Mouse (Mus musculus) neural tube, embryonic 12.5 days (tissue): ENCODE results near the gene Tada1. TPM values are rescaled to one million over a fixed set of nuclear protein-coding genes. Genes with fewer than 3 reads are reported as not detected.

ENCODE experiments used
- ATAC-seq: fragments of 200-750 bp; cut with Nextera tagmentation; 2 replicates; pipeline ENCODE4 v1.8.0; 2017; ENCODE audit warnings: low read depth, mild to moderate bottlenecking, moderate TSS enrichment, moderate library complexity; ENCODE audit not compliant: low FRiP score
- H3K27ac ChIP-seq: fragments of 300-500 bp; sonication (generic); 2 replicates; pipeline ENCODE4 v1.5.1; 2016
- H3K27me3 ChIP-seq: fragments of 300-500 bp; sonication (generic); replicated peaks from 2 replicates; pipeline ENCODE4 v1.6.1; 2016; ENCODE audit warnings: mild to moderate bottlenecking
- H3K36me3 ChIP-seq: fragments of 300-500 bp; sonication (generic); 2 replicates; pipeline ENCODE4 v1.6.1; 2016; ENCODE audit warnings: mild to moderate bottlenecking
- H3K4me1 ChIP-seq: fragments of 300-500 bp; sonication (generic); 2 replicates; pipeline ENCODE4 v1.6.1; 2016
- H3K4me2 ChIP-seq: fragments of 300-500 bp; sonication (generic); replicated peaks from 2 replicates; pipeline ENCODE4 v1.6.1; 2016; ENCODE audit warnings: mild to moderate bottlenecking
- H3K4me3 ChIP-seq: fragments of 300-500 bp; sonication (generic); 2 replicates; pipeline ENCODE4 v1.5.1; 2016
- H3K9ac ChIP-seq: fragments of 300-500 bp; sonication (generic); 2 replicates; pipeline ENCODE4 v1.6.1; 2016; ENCODE audit warnings: mild to moderate bottlenecking
- H3K9me3 ChIP-seq: fragments of 300-500 bp; sonication (generic); 2 replicates; pipeline ENCODE4 v1.6.1; 2016; ENCODE audit warnings: mild to moderate bottlenecking
- whole genome bisulfite sequencing: fragments of 180-500 bp; shearing (Covaris S2); methylation state at CpG from one replicate; pipeline ENCODE4 v1.1.7; 2016; 5-methylcytosine and 5-hydroxymethylcytosine counted together
- polyA plus RNA-seq: library from polyadenylated mRNA; unstranded; fragments of >200 nt; fragmentation: Nextera tagmentation; extraction: Ambion mirVana; gene quantifications from 2 replicates; pipeline ENCODE4 v1.2.1, GENCODE M21; 2016

The Tada1 gene
- polyA plus RNA-seq, 1 experiment from 2014 or later: 60.2 TPM

DNA sequence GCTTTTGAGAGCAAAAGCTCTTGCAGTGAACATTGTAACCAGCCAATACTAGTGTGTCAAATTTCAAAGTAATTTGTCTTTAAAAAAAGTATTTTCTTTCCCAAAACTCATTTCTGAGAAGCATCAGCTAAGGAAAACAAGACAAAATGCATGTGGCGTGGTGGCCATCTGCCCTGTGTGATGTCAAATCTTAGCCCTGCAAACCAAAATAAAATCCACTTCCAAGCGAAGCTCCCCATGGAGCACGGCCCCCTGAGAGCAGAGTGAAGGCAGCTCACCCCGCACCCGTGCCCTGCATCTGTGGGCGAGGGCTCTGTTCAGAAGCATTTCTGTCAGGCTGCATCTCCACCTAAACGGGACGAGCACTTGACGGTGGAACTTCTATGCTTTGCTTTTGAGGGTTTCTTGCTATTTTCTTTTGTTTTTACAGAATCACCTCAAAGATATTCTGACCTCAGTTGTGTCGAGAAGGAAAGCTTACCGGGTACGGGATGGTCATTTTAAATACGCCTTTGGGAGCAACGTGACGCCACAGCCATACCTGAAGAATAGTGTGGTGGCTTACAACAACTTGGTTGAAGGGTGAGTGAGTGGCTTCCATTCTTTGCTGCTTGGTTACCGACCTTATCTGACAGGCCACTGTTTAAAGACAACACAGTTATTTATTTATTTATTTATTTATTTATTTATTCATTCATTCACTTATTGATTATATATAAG, 10.7 kb downstream of the Tada1 start:
- Histone ChIP-seq H3K9ac (no peak overlapping the region), H3K4me1 (no peaks in the 10 kb centered on the region), H3K36me3 (peaks cover 95% of the 10 kb centered on the region), H3K27me3 (no peaks in the 10 kb centered on the region), H3K9me3 (no peaks in the 10 kb centered on the region), H3K27ac (no peak overlapping the region), H3K4me3 (no peak overlapping the region), H3K4me2 (no peak overlapping the region)
- no peak for ATAC-seq
- WGBS: 94% methylated on average over 16 of the region's 16 CpGs

DNA sequence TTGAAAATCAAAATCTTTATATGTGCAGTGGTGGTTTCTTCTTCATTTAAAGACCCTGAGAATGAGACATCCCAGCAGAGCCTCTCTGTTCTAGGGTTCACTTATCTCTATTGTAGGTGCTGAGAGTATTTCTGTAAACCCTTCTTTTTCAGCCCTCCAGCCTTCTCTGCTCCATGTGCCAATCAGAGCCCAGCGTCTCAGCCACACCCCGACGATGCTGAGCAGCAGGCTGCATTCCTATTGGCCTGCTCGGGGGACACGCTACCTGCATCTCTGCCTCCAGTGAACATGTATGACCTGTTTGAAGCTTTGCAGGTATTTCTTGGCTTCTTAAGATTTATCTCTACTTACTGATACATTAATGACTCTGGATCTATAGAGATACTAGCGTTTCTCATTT, 12.8 kb downstream of the Tada1 start:
- ATAC-seq: no peak
- Histone ChIP-seq H3K9me3 (no peaks in the 10 kb centered on the region), H3K4me3 (no peak overlapping the region), H3K9ac (no peak overlapping the region), H3K27ac (no peak overlapping the region), H3K27me3 (no peaks in the 10 kb centered on the region), H3K4me1 (no peaks in the 10 kb centered on the region), H3K36me3 (peaks cover 96% of the 10 kb centered on the region), H3K4me2 (no peak overlapping the region)
- WGBS: 94% methylated on average over 6 of the region's 6 CpGs

DNA sequence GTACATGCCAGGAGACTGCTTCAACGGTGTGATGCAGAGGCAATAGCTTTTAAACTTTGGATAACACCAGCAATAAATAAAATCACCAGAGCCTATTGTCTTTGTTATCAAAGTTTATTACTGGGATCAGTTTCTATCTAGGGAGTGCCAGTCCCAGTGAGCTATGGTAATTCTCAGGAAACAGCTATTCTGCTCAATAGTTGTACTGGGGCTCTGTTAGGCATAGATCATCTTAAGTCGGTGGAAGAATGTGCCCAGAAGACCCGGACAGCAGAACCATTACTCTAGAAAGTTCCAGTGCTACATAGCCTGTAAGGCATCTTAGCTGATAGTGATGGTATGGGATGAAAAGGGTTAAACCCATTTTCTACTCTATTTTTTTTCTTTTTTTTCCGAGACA, 15.9 kb downstream of the Tada1 start:
- H3K27me3 ChIP-seq: no peaks in the 10 kb centered on the region
- H3K4me1 ChIP-seq: no peaks in the 10 kb centered on the region
- no peak overlapping the region for H3K9ac ChIP-seq
- no peak for ATAC-seq
- 71% methylated on average over 4 of the region's 4 CpGs for WGBS
- no peak overlapping the region for H3K4me2 ChIP-seq
- H3K9me3 ChIP-seq: no peaks in the 10 kb centered on the region
- no peak overlapping the region for H3K4me3 ChIP-seq
- H3K27ac ChIP-seq: no peak overlapping the region
- peaks cover 97% of the 10 kb centered on the region for H3K36me3 ChIP-seq

DNA sequence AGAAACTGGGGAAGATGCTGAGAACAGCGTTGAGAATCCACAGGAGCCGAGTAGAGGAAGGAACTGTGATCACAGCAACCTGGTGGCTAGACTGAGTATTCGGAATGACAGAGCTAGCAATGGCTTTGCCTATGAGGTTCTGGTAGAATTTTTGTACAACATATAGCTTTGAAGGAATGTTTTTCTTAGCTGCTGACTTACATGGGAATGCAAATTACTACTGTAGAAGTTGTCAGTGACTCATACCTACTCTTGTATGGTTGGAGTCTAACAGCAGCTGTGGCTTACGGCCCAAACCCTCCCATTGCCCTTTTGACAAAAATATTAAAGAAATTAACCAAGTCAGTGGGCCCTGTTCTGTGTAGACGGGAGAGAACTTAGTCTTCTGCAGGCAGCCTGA, 16.8 kb downstream of the Tada1 start:
- H3K4me2 ChIP-seq: no peak overlapping the region
- H3K27ac ChIP-seq: no peak overlapping the region
- no peak for ATAC-seq
- no peak overlapping the region for H3K9ac ChIP-seq
- WGBS: 93% methylated on average over 5 of the region's 5 CpGs
- no peak overlapping the region for H3K4me3 ChIP-seq
- no peaks in the 10 kb centered on the region for H3K27me3 ChIP-seq
- H3K9me3 ChIP-seq: no peaks in the 10 kb centered on the region
- H3K36me3 ChIP-seq: peaks cover 97% of the 10 kb centered on the region
- H3K4me1 ChIP-seq: no peaks in the 10 kb centered on the region

DNA sequence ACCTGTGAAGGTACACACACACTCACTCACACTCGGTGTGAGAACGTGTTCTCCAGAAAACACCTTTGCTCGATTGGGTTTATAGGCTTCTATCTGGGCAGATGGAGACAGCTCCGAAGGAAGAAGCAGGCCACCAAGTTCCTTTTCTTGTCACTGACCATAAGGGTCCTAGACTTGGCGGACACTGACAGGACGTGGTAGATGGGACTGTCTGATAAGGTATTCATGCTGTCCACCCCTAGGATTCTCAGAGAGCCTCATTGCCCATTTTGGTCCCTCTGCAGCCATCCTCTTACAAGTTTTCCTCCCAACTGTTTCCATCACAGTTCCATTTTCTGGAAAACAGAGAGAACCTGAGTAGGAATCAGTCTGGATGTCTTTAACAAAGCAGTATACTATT, 17.5 kb downstream of the Tada1 start:
- Histone ChIP-seq H3K9me3 (no peaks in the 10 kb centered on the region), H3K27ac (no peak overlapping the region), H3K27me3 (no peaks in the 10 kb centered on the region), H3K9ac (no peak overlapping the region), H3K4me2 (no peak overlapping the region), H3K4me3 (no peak overlapping the region), H3K36me3 (peaks cover 97% of the 10 kb centered on the region), H3K4me1 (no peaks in the 10 kb centered on the region)
- 95% methylated on average over 6 of the region's 6 CpGs for WGBS
- ATAC-seq: no peak

DNA sequence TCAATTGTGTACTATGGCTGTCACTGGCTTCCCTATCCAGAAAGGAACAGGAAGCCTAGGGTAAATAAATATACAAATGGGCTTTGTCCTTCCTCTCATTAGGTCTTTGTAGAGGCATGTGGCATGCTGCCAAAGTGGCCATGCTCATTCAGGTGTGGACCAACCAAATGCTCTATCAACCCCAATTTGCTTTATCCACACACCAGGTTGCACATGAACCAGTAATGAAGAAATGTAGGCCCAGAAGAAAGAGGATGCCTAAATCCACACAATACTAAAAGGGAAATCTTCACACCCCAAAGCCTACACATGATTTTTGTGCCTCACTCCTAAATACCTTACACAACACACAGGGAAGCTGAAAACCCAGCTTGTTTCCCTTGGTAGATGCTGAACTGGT, 22.6 kb downstream of the Tada1 start:
- Histone ChIP-seq H3K9me3 (no peaks in the 10 kb centered on the region), H3K4me3 (no peak overlapping the region), H3K27ac (no peak overlapping the region), H3K36me3 (peaks cover 88% of the 10 kb centered on the region), H3K4me2 (no peak overlapping the region), H3K9ac (no peak overlapping the region), H3K4me1 (no peaks in the 10 kb centered on the region), H3K27me3 (no peaks in the 10 kb centered on the region)
- no peak for ATAC-seq

DNA sequence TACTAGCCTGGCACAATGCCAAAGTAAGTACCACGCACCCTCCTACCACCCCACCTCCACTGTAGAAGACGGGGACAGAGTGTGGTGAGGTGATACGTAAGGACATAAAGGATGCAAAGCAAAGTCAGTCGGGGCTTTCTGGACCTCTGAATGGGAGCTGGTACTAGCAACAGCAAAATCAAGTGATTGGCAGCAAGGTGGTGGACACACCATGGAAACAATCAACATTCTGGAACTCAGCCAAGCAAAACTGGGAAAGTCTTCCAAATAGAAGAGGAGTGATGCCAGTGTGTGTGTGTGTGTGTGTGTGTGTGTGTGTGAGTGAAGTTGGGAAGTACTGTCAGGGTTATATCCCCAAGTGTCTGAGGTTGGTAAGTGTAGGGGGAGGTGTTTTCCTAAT, 23.1 kb downstream of the Tada1 start:
- Histone ChIP-seq H3K27ac (no peak overlapping the region), H3K4me3 (no peak overlapping the region), H3K27me3 (no peaks in the 10 kb centered on the region), H3K4me1 (peaks cover 2% of the 10 kb centered on the region; the same call in 1 of the 2 replicates), H3K4me2 (no peak overlapping the region), H3K9ac (no peak overlapping the region), H3K36me3 (peaks cover 86% of the 10 kb centered on the region), H3K9me3 (no peaks in the 10 kb centered on the region)
- WGBS: 83% methylated on average over 4 of the region's 4 CpGs
- no peak for ATAC-seq

DNA sequence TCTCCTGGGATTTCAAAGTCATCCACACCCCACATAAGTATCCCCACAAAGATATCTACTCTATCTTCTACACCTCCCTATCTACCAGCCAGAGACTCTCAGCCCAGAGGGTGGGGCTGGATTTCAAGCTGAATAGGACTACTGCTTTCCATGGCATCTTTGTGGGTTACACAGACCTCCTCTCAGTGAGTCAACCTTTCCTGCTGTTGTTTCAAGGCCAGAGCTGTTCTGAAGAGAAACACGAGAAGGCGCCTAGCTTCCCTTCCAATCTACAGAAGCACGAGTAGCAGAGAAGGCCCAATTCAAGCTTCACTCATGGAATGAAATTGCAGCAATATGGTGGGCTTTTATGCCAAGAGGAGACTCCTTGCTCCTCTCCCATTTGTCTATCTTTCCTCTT, 24.9 kb downstream of the Tada1 start:
- WGBS: 86% methylated on average over 3 of the region's 3 CpGs
- no peak overlapping the region for H3K9ac ChIP-seq
- H3K4me1 ChIP-seq: peaks cover 13% of the 10 kb centered on the region
- peaks cover 80% of the 10 kb centered on the region for H3K36me3 ChIP-seq
- H3K4me3 ChIP-seq: no peak overlapping the region
- H3K27me3 ChIP-seq: no peaks in the 10 kb centered on the region
- ATAC-seq: no peak
- H3K27ac ChIP-seq: no peak overlapping the region
- H3K4me2 ChIP-seq: no peak overlapping the region
- H3K9me3 ChIP-seq: no peaks in the 10 kb centered on the region

DNA sequence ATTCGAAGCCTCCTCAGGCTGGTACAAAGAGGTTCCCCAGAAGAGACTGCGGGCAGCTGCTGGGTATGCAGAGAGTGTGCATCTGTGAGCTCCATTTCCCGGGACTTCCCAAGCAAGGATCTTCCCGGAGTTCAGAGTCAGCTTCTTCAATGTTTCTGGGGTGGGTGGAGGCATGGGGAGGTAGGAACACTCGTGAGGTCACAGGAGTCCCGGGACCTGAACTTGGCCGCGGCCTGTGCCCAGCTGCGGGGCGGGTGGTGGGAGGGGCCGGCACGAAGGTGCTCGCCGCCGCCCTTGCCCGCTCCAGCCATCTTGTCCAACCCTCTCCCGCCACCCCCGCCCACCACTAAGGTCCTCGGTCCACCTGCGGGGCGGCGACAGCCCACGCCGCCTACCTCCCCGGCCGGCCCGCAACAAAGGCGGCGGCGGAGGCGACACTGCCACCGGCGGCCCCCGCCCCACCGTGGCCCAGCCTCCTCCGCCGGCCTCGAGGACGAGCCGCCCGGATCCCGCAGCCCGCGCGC, 30.3 kb downstream of the Tada1 start:
- peaks cover 31% of the 10 kb centered on the region for H3K36me3 ChIP-seq
- peaks cover 9% of the 10 kb centered on the region for H3K9me3 ChIP-seq
- H3K27me3 ChIP-seq: no peaks in the 10 kb centered on the region
- peaks cover 14% of the 10 kb centered on the region for H3K4me1 ChIP-seq
- peak overlapping the region; percentile 21; the same call in 1 of the 2 replicates for H3K27ac ChIP-seq
- H3K9ac ChIP-seq: peak overlapping the region; percentile 97
- peak overlapping the region; percentile 84 for H3K4me3 ChIP-seq
- ATAC-seq: peak; percentile 80
- WGBS: under 1% methylated on average over 40 of the region's 45 CpGs
- peak overlapping the region; percentile 79 for H3K4me2 ChIP-seq

DNA sequence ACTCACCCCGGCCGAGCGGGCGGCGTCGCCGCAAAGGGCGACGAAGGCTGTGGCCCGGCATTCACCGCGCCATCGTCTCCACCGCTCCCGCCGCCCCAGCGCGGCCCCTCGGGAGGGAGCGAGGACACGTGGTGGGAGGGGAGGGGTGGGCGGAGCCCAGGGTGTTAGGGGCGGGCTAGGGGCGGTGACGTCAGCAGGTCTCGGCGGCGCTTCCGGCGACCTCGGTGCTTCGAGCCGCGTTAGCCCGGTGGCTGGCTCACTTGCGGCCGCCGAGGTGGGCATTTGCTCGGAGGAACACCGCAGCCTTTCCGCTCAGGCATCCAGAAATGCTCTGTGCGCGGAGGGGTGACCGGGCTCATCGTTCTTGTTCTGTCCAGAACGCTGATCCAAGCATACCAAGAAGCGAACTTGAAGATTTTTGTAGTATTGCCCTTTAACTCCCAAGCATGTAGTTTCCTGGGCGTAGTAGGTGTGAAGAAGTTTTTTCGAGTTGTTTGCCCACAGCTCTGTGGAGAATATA, 30.9 kb downstream of the Tada1 start, which contains the start of gene Pogk:
Pogk (minus strand) TSS at position 163 of the 520 bp plus-strand sequence.
- 7% methylated on average over 49 of the region's 49 CpGs for WGBS
- Histone ChIP-seq H3K9ac (peak within 1 kb of the TSS; percentile 97), H3K27me3 (no peaks in the 10 kb centered on the region), H3K9me3 (peaks cover 9% of the 10 kb centered on the region), H3K27ac (peak within 1 kb of the TSS; percentile 21; the same call in 1 of the 2 replicates), H3K36me3 (peaks cover 28% of the 10 kb centered on the region), H3K4me2 (peak within 1 kb of the TSS; percentile 79), H3K4me3 (peak within 1 kb of the TSS; percentile 84), H3K4me1 (peaks cover 14% of the 10 kb centered on the region)
- ATAC-seq: peak; percentile 95

DNA sequence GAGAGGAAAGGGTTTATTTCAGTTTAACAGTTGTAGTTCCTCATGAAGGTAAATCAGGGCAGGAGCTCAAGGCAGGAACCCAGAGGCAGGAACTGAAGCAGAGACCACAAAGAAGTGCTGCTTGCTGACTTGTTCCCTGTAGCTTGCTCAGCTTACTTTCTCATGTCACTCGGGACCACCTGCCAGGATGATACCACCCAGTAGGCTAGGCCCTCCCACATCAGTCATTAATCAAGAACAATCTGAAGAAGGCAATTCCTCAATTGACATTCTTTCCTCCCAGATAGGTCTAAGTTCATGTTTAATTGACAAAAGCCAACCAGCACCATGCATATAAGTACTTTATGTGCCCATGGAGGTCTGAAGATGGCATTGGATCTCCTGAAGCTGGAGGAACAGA, 32.6 kb downstream of the Tada1 start:
- no peaks in the 10 kb centered on the region for H3K27me3 ChIP-seq
- peaks cover 9% of the 10 kb centered on the region for H3K9me3 ChIP-seq
- H3K9ac ChIP-seq: no peak overlapping the region
- ATAC-seq: no peak
- peaks cover 15% of the 10 kb centered on the region for H3K36me3 ChIP-seq
- H3K4me2 ChIP-seq: no peak overlapping the region
- no peak overlapping the region for H3K27ac ChIP-seq
- no peak overlapping the region for H3K4me3 ChIP-seq
- 93% methylated on average over 1 of the region's 1 CpGs for WGBS
- peaks cover 14% of the 10 kb centered on the region for H3K4me1 ChIP-seq

DNA sequence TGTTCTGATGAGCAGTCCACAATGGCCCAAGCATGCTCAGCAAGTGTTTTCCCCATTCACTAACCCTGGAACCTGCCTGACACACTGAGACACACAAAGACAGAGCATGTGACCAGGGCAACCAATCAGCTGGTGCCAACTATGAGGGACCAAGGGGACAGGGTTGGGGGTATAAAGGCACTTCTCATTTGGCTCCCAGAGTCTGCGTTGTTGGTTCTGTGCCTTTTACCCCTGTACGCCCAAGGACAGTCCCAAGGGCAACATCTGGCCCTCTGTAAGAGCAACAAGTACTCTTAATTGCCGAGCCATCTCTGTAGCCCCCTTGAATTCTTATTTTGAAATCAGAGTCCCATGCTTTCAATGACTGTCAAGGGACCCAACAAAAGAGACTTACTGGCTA, 33.4 kb downstream of the Tada1 start:
- 91% methylated on average over 3 of the region's 3 CpGs for WGBS
- Histone ChIP-seq H3K36me3 (peaks cover 9% of the 10 kb centered on the region), H3K9ac (no peak overlapping the region), H3K4me2 (no peak overlapping the region), H3K27ac (no peak overlapping the region), H3K27me3 (no peaks in the 10 kb centered on the region), H3K9me3 (peaks cover 9% of the 10 kb centered on the region), H3K4me1 (peaks cover 12% of the 10 kb centered on the region), H3K4me3 (no peak overlapping the region)
- ATAC-seq: no peak

DNA sequence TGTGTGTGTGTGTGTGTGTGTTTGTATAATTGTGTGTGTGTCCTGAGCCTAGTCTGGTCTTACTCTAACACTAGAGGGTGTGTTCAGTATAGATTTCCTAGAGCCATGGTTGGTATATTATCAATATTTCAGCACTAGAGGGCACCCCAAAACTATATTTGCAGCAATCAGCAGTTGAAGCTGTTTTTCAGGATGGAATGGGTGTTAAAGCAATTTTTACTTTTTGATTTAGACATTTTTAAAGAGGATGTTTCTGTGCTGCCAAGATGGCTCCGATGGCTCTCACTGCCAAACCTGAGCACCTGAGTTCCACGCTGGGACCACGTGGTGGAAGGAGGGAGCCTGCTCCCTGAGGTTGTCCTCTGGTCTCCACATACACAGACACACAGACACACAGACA, 50.2 kb downstream of the Tada1 start:
- Histone ChIP-seq H3K4me3 (no peak overlapping the region), H3K9me3 (no peaks in the 10 kb centered on the region), H3K9ac (no peak overlapping the region), H3K27me3 (no peaks in the 10 kb centered on the region), H3K4me1 (no peaks in the 10 kb centered on the region), H3K27ac (no peak overlapping the region), H3K36me3 (no peaks in the 10 kb centered on the region), H3K4me2 (no peak overlapping the region)
- 81% methylated on average over 3 of the region's 3 CpGs for WGBS
- no peak for ATAC-seq
